In genomic region chr1:91412286-91413029, GRCm38 (mm10) we compare ENCODE assay signal across 8 mouse cellular contexts. TPM values are rescaled to one million over a fixed set of nuclear protein-coding genes. Genes with fewer than 3 reads are reported as not detected.
DNase-seq lines count a peak whose midpoint lies in the region; ATAC-seq and TF ChIP-seq lines count a peak whose summit lies in the region.

No protein-coding gene starts in this region.

- H3K27me3 ChIP-seq in Patski = no peaks in the 10 kb centered on the region
- H3K27me3 ChIP-seq in limb, embryonic 13.5 days = no peaks in the 10 kb centered on the region
- H3K27me3 ChIP-seq in midbrain, postnatal 0 days (ENCODE audit: insufficient read depth, low read length) = no peaks in the 10 kb centered on the region

- peak overlapping the region; percentile 36; the same call in 1 of the 2 replicates for H3K27ac ChIP-seq in left cerebral cortex, adult 2 months
- peak overlapping the region; percentile 92 for H3K27ac ChIP-seq in limb, embryonic 13.5 days
- H3K27ac ChIP-seq in midbrain, postnatal 0 days (ENCODE audit: low read depth, low read length) = peak overlapping the region; percentile 88

- peak overlapping the region; percentile 84 for H3K4me3 ChIP-seq in left cerebral cortex, adult 2 months
- peak overlapping the region; percentile 80 for H3K4me3 ChIP-seq in limb, embryonic 13.5 days
- H3K4me3 ChIP-seq in midbrain, postnatal 0 days (ENCODE audit: low read depth, low read length) = peak overlapping the region; percentile 66

- in situ Hi-C loops in Patski (cut with MboI; ENCODE audit: low pct_unique_long_range_greater_than_20kb) = no loop called here

- no peaks in the 10 kb centered on the region for H3K9me3 ChIP-seq in limb, embryonic 13.5 days
- H3K9me3 ChIP-seq in midbrain, postnatal 0 days (ENCODE audit: low read length) = no peaks in the 10 kb centered on the region

- H3K4me2 ChIP-seq in limb, embryonic 13.5 days (replicated peaks) = peak overlapping the region; percentile 98
- peak overlapping the region; percentile 97 for H3K4me2 ChIP-seq in midbrain, postnatal 0 days (ENCODE audit: low read depth, low read length, poor library complexity, severe bottlenecking)

- H3K36me3 ChIP-seq in limb, embryonic 13.5 days = no peaks in the 10 kb centered on the region
- 0 out of 2 replicates have a peak, but pooled peaks cover 5% of the 10 kb centered on the region for H3K36me3 ChIP-seq in midbrain, postnatal 0 days (ENCODE audit: insufficient read depth, low read length)

- WGBS in limb, embryonic 13.5 days = 5% methylated on average over 60 of the region's 65 CpGs
- 2% methylated on average over 49 of the region's 65 CpGs for WGBS in midbrain, postnatal 0 days

- H3K9ac ChIP-seq in limb, embryonic 13.5 days = peak overlapping the region; percentile 83
- peak overlapping the region; percentile 81 for H3K9ac ChIP-seq in midbrain, postnatal 0 days (replicated peaks; ENCODE audit: low read length, poor library complexity, severe bottlenecking)

- no peak for DNase-seq in left cerebral cortex, adult 2 months (ENCODE audit: extremely low spot score in 1 of 2, low spot score in 2 of 2)
- DNase-seq in left cerebral cortex, postnatal 10 days (ENCODE audit: extremely low spot score in 1 of 2, low spot score in 2 of 2) = no peak
- DNase-seq in Patski (ENCODE audit: low read depth, low spot score) = no peak
- peak; percentile 68 for DNase-seq in embryo, embryonic 10 days (ENCODE audit: low spot score)
- DNase-seq in heart, postnatal 4 days = peak; percentile 46
- peak; percentile 59 for DNase-seq in midbrain, postnatal 0 days (ENCODE audit: low spot score)

- POLR2A ChIA-PET in Patski (lab: Charles Lee) = interaction anchor here (0.7 to 1.5 kb wide), 3 partner anchors 70 to 162 kb away, joined by 3 to 5 read pairs (median 3); partner anchors contain the start of gene Ube2f

- H3K4me1 ChIP-seq in limb, embryonic 13.5 days = peaks cover 38% of the 10 kb centered on the region
- H3K4me1 ChIP-seq in midbrain, postnatal 0 days (ENCODE audit: insufficient read depth, low read length) = peaks cover 9% of the 10 kb centered on the region

- peak; percentile 17 for ATAC-seq in Patski
- ATAC-seq in limb, embryonic 13.5 days (ENCODE audit: low FRiP score, low read depth) = no peak; the same call in 1 of the 2 replicates
- peak; percentile 61 for ATAC-seq in midbrain, postnatal 0 days (ENCODE audit: low FRiP score)
- ATAC-seq in monocyte, adult 5-6 weeks (replicated peaks; ENCODE audit: insufficient number of reproducible peaks, low FRiP score, low TSS enrichment, poor library complexity, severe bottlenecking) = no peak

- intact Hi-C loops in left cerebral cortex, adult 2 months (cut with DNase I) = no loop called here
- intact Hi-C loops in left cerebral cortex, postnatal 10 days (cut with DNase I) = no loop called here

- no peak for TF ChIP-seq CTCF in left cerebral cortex, adult 2 months (IDR thresholded peaks at IDR 0.05)
- TF ChIP-seq CTCF in Patski (IDR thresholded peaks at IDR 0.05) = no peak
- TF ChIP-seq CTCF in midbrain, postnatal 0 days (IDR thresholded peaks at IDR 0.05) = peak; percentile 54

- CTCF ChIA-PET in Patski (lab: Charles Lee) = interaction anchor here (1.4 kb wide), 1 partner anchor 15 kb away, joined by 3 read pairs; no protein-coding TSS in a partner anchor

RNA-seq across cellular contexts. Expression of gene Hes6, which starts 1.4 kb away (rescaled TPM):
- 10 to 100 TPM; 13.4 to 14.6 TPM for total RNA-seq in left cerebral cortex, adult 2 months (2021)
- 10 to 100 TPM; 26.6 to 27.3 TPM for total RNA-seq in left cerebral cortex, postnatal 10 days (2021)
- polyA plus RNA-seq in Patski (2021) = 52.9 TPM
- 10 to 100 TPM; 29.6 to 30.6 TPM for total RNA-seq in heart, postnatal 4 days (2021)
- 114 and 117 TPM in 2 replicates for polyA plus RNA-seq in limb, embryonic 13.5 days (2015; fragmentation: Nextera tagmentation; extraction: Ambion mirVana)
- total RNA-seq in midbrain, postnatal 0 days (2014; rRNA removed) = 105 and 119 TPM in 2 replicates
- polyA plus RNA-seq in midbrain, postnatal 0 days (2015; fragmentation: Nextera tagmentation; extraction: Ambion mirVana) = 111 and 113 TPM in 2 replicates
- total RNA-seq in monocyte, adult 5-6 weeks (2017) = 11.5 to 23.5 TPM (median 13.5 TPM) in 3 replicates

RNA-seq across cellular contexts. Expression of gene Ilkap, which starts 13.8 kb away (rescaled TPM):
- total RNA-seq in left cerebral cortex, adult 2 months (2021) = 10 to 100 TPM; 59.8 to 64.8 TPM
- 10 to 100 TPM; 62.9 to 68.6 TPM for total RNA-seq in left cerebral cortex, postnatal 10 days (2021)
- polyA plus RNA-seq in Patski (2021) = 82.4 TPM
- 10 to 100 TPM; 58.2 to 59.1 TPM for total RNA-seq in heart, postnatal 4 days (2021)
- 163 and 172 TPM in 2 replicates for polyA plus RNA-seq in limb, embryonic 13.5 days (2015; fragmentation: Nextera tagmentation; extraction: Ambion mirVana)
- total RNA-seq in midbrain, postnatal 0 days (2014; rRNA removed) = 58.5 and 97.5 TPM in 2 replicates
- polyA plus RNA-seq in midbrain, postnatal 0 days (2015; fragmentation: Nextera tagmentation; extraction: Ambion mirVana) = 114 and 116 TPM in 2 replicates
- total RNA-seq in monocyte, adult 5-6 weeks (2017) = 133 to 179 TPM (median 136 TPM) in 3 replicates

RNA-seq across cellular contexts. Expression of gene Erfe, which starts 46.2 kb away (rescaled TPM):
- total RNA-seq in left cerebral cortex, adult 2 months (2021) = under 1 TPM; 0.16 to 0.38 TPM
- under 1 TPM; 0.39 to 0.41 TPM for total RNA-seq in left cerebral cortex, postnatal 10 days (2021)
- polyA plus RNA-seq in Patski (2021) = 0.50 TPM
- total RNA-seq in heart, postnatal 4 days (2021) = 1 to 10 TPM; 1.1 to 1.4 TPM
- polyA plus RNA-seq in limb, embryonic 13.5 days (2015; fragmentation: Nextera tagmentation; extraction: Ambion mirVana) = 2.0 and 2.1 TPM in 2 replicates
- total RNA-seq in midbrain, postnatal 0 days (2014; rRNA removed) = 0.11 TPM in 1 of 2 replicates, not detected in the other
- 0.31 and 0.45 TPM in 2 replicates for polyA plus RNA-seq in midbrain, postnatal 0 days (2015; fragmentation: Nextera tagmentation; extraction: Ambion mirVana)
- 0.29 to 0.48 TPM in 2 of 3 replicates, not detected in the other for total RNA-seq in monocyte, adult 5-6 weeks (2017)

RNA-seq across cellular contexts. Expression of gene Per2, which starts 46.7 kb away (rescaled TPM):
- total RNA-seq in left cerebral cortex, adult 2 months (2021) = 10 to 100 TPM; 24.8 to 54.6 TPM
- total RNA-seq in left cerebral cortex, postnatal 10 days (2021) = 10 to 100 TPM; 14.6 to 16.0 TPM
- polyA plus RNA-seq in Patski (2021) = 9.7 TPM
- total RNA-seq in heart, postnatal 4 days (2021) = 10 to 100 TPM in 1 of 2 experiments, 1 to 10 TPM in 1; 8.5 to 11.2 TPM
- 3.3 TPM in 2 replicates for polyA plus RNA-seq in limb, embryonic 13.5 days (2015; fragmentation: Nextera tagmentation; extraction: Ambion mirVana)
- total RNA-seq in midbrain, postnatal 0 days (2014; rRNA removed) = 10.5 and 11.3 TPM in 2 replicates
- 3.3 and 3.8 TPM in 2 replicates for polyA plus RNA-seq in midbrain, postnatal 0 days (2015; fragmentation: Nextera tagmentation; extraction: Ambion mirVana)
- total RNA-seq in monocyte, adult 5-6 weeks (2017) = 2.8 to 12.0 TPM (median 3.1 TPM) in 3 replicates

Comparison
In these comparisons a context has a peak if more than half of its experiments do, and no peak if none do; other contexts are left out.
1. DNase-seq: peak in embryo, embryonic 10 days (single experiment), heart, postnatal 4 days (single experiment) and midbrain, postnatal 0 days (single experiment); none in left cerebral cortex, adult 2 months (0 of 2), left cerebral cortex, postnatal 10 days (0 of 2) and Patski (single experiment).
2. H3K27ac ChIP-seq: peak in every context shown above with its lines; median percentile 92 in limb, embryonic 13.5 days; 88 in midbrain, postnatal 0 days; 36 in left cerebral cortex, adult 2 months.
3. ATAC-seq: peak in Patski (single experiment) and midbrain, postnatal 0 days (single experiment); none in limb, embryonic 13.5 days (single experiment) and monocyte, adult 5-6 weeks (single experiment).
4. Peak in every context shown above with its lines, with median percentiles within 50 percentile points of each other: H3K4me3 ChIP-seq.